Mouse (Mus musculus): ENCODE results near the gene Zfp853. TPM values are rescaled to one million over a fixed set of nuclear protein-coding genes. Genes with fewer than 3 reads are reported as not detected.

Gene Zfp853
- total and polyA plus RNA-seq, 3 experiments = 0.21 TPM; not detected in 2

DNA sequence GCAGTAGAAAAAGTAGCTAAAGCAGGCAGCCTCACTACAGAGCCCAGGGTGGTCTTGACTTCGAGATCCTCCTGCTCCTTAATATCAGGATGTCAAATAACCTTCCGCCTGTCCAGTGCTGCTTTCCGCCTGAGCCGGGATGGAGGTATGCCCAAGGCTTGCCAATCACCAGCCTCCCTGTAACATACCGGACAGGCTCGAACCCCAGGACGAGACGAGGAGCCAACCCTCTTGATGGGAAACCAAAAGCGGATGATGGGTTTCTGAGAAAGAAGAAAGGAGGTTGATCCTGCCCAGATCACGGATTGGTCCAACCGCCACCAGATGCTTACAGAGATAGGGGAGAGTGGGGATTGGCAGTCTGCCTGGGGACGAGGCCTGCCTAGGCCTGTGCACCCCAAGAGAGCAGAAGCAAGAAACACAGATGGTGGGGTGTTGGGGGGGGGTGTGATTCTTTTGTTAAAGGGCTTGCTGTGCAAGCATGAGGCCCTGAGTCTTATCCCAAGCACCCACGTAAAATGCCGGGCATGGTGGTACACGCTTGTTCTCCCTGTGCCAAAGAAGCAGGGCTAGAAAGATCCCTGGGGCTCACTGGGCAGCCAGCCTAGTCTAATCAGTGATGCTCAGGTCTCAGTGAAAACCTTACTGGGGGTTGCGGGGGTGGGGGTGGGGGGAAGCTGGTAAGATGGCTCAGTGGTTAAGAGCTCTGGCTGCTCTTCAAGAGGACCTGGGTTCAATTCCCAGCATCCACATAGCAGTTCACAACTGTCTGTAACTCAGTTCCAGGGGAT, 20.7 kb downstream of the Zfp853 start:
- Histone ChIP-seq H3K4me3 (replicated peaks in 1 of 3; ENCODE audit: low read depth in 2 of 3, low read length in 2 of 3, poor library complexity in 1 of 3) (no peak overlapping the region), H3K9ac (ENCODE audit: insufficient read depth, low read depth) (no peak overlapping the region), H3K9me3 (replicated peaks; ENCODE audit: low read length) (no peaks in the 10 kb centered on the region), H3K4me2 (ENCODE audit: insufficient read depth, low read depth, poor library complexity, severe bottlenecking) (no peak overlapping the region), H3K27me3 (replicated peaks) (no peaks in the 10 kb centered on the region), H3K27ac (ENCODE audit: insufficient read depth, low read depth) (no peak overlapping the region), H3K79me2 (replicated peaks; ENCODE audit: control insufficient read depth, extremely low read depth, insufficient read depth, poor library complexity, severe bottlenecking) (no peaks in the 10 kb centered on the region), H3K4me1 (ENCODE audit: control insufficient read depth in 1 of 2, insufficient read depth in 2 of 2) (peaks cover 16 to 21% of the 10 kb centered on the region in 2 experiments), H3K36me3 (replicated peaks in 1 of 2; ENCODE audit: control insufficient read depth in 1 of 2, insufficient read depth in 1 of 2, low read length in 1 of 2) (peaks cover 0 to 12% of the 10 kb centered on the region in 2 experiments)
- TF ChIP-seq IRF4 (IDR thresholded peaks at IDR 0.05; ENCODE audit: low read depth, low read length) = no peak
- TF ChIP-seq ZC3H11A (IDR thresholded peaks at IDR 0.05; ENCODE audit: low read depth, low read length) = no peak
- no peak for TF ChIP-seq TBP (conservative IDR thresholded peaks at IDR 0.05; ENCODE audit: low read depth, low read length)
- TF ChIP-seq HCFC1 (IDR thresholded peaks at IDR 0.05; ENCODE audit: low read depth, low read length) = no peak
- TF ChIP-seq USF1 (IDR thresholded peaks at IDR 0.05; ENCODE audit: low read depth, low read length) = no peak
- no peak for TF ChIP-seq CHD1 (IDR thresholded peaks at IDR 0.05; ENCODE audit: low read depth, low read length)
- no peak for TF ChIP-seq E2F4 (IDR thresholded peaks at IDR 0.05; ENCODE audit: insufficient replicate concordance, low read depth, low read length)
- no peak for TF ChIP-seq POLR2A (IDR thresholded peaks at IDR 0.05; ENCODE audit: low read depth, low read length)
- TF ChIP-seq SIN3A (IDR thresholded peaks at IDR 0.05; ENCODE audit: low read length) = no peak
- TF ChIP-seq PAX5 (IDR thresholded peaks at IDR 0.05; ENCODE audit: low read length) = no peak
- TF ChIP-seq TCF12 (IDR thresholded peaks at IDR 0.05; ENCODE audit: low read depth, low read length) = no peak
- TF ChIP-seq EP300 (IDR thresholded peaks at IDR 0.05; ENCODE audit: low read length) = no peak
- TF ChIP-seq MAFK (IDR thresholded peaks at IDR 0.05; ENCODE audit: insufficient replicate concordance, low read length) = no peak
- TF ChIP-seq MAZ (IDR thresholded peaks at IDR 0.05; ENCODE audit: low read depth, low read length) = no peak
- TF ChIP-seq MEF2A (IDR thresholded peaks at IDR 0.05; ENCODE audit: borderline replicate concordance, low read depth, low read length) = no peak
- TF ChIP-seq ZMIZ1 (IDR thresholded peaks at IDR 0.05; ENCODE audit: low read depth, low read length) = no peak
- no peak for TF ChIP-seq USF2 (conservative IDR thresholded peaks at IDR 0.05; ENCODE audit: low read depth, low read length)
- TF ChIP-seq POLR2AphosphoS2 (IDR thresholded peaks at IDR 0.05; ENCODE audit: low read depth, low read length) = no peak
- dilution Hi-C loops (cut with MboI; ENCODE audit: extremely low pct_ligation_motif_present, extremely low pct_unique_long_range_greater_than_20kb, low sequenced_read_pairs) = no loop called here
- DNase-seq (ENCODE audit: extremely low read depth) = no peak
- in situ Hi-C loops (cut with MboI; ENCODE audit: low pct_ligation_motif_present, low pct_unique_long_range_greater_than_20kb, low sequenced_read_pairs) = no loop called here

DNA sequence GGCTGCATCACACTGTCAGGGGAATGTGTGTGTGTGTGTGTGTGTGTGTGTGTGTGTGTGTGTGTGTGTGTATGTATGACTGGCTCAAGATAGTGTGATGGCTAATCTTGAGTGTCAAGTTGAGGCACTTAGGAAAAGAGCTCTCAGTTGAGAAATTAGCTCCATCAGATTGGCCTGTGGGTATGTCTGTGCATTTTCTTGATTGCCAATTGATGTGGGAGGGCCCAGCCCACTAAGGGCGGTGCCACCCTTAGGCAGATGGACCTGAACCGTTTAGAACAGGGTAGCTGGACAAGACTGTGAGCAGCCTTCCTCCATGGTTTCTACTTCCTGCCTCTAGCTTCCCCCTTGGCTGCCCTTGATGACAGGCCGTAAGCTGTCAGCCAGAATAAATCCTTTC, 21.3 kb downstream of the Zfp853 start:
- H3K27ac ChIP-seq (ENCODE audit: insufficient read depth, low read depth) = no peak overlapping the region
- no peak for DNase-seq (ENCODE audit: extremely low read depth)
- H3K79me2 ChIP-seq (replicated peaks; ENCODE audit: control insufficient read depth, extremely low read depth, insufficient read depth, poor library complexity, severe bottlenecking) = no peaks in the 10 kb centered on the region
- H3K36me3 ChIP-seq (replicated peaks in 1 of 2; ENCODE audit: control insufficient read depth in 1 of 2, insufficient read depth in 1 of 2, low read length in 1 of 2) = peaks cover 0 to 12% of the 10 kb centered on the region in 2 experiments
- peaks cover 16 to 21% of the 10 kb centered on the region in 2 experiments for H3K4me1 ChIP-seq (ENCODE audit: control insufficient read depth in 1 of 2, insufficient read depth in 2 of 2)
- in situ Hi-C loops (cut with MboI; ENCODE audit: low pct_ligation_motif_present, low pct_unique_long_range_greater_than_20kb, low sequenced_read_pairs) (no loop called here), dilution Hi-C loops (cut with MboI; ENCODE audit: extremely low pct_ligation_motif_present, extremely low pct_unique_long_range_greater_than_20kb, low sequenced_read_pairs) (no loop called here)
- no peaks in the 10 kb centered on the region for H3K9me3 ChIP-seq (replicated peaks; ENCODE audit: low read length)
- no peak overlapping the region for H3K4me2 ChIP-seq (ENCODE audit: insufficient read depth, low read depth, poor library complexity, severe bottlenecking)
- TF ChIP-seq TCF12 (IDR thresholded peaks at IDR 0.05; ENCODE audit: low read depth, low read length) = no peak
- TF ChIP-seq CTCF (conservative IDR thresholded peaks at IDR 0.05 in 1 of 2, IDR thresholded peaks at IDR 0.05 in 1 of 2; ENCODE audit: low read depth in 2 of 2, low read length in 2 of 2) = no peak
- no peak for TF ChIP-seq MYC (IDR thresholded peaks at IDR 0.05; ENCODE audit: low read depth, low read length)
- no peak for TF ChIP-seq NELFE (IDR thresholded peaks at IDR 0.05; ENCODE audit: low read depth, low read length)
- TF ChIP-seq MEF2A (IDR thresholded peaks at IDR 0.05; ENCODE audit: borderline replicate concordance, low read depth, low read length) = no peak
- no peak for TF ChIP-seq ZNF384 (IDR thresholded peaks at IDR 0.05; ENCODE audit: low read depth, low read length)
- no peak for TF ChIP-seq CHD1 (IDR thresholded peaks at IDR 0.05; ENCODE audit: low read depth, low read length)
- no peak for TF ChIP-seq PAX5 (IDR thresholded peaks at IDR 0.05; ENCODE audit: low read length)
- TF ChIP-seq NRF1 (IDR thresholded peaks at IDR 0.05; ENCODE audit: low read depth, low read length) = no peak
- TF ChIP-seq E2F4 (IDR thresholded peaks at IDR 0.05; ENCODE audit: insufficient replicate concordance, low read depth, low read length) = no peak
- no peak for TF ChIP-seq POLR2AphosphoS2 (IDR thresholded peaks at IDR 0.05; ENCODE audit: low read depth, low read length)
- no peak for TF ChIP-seq KAT2A (IDR thresholded peaks at IDR 0.05; ENCODE audit: insufficient replicate concordance, low read length)
- no peak for TF ChIP-seq SIN3A (IDR thresholded peaks at IDR 0.05; ENCODE audit: low read length)
- no peak for TF ChIP-seq RCOR1 (conservative IDR thresholded peaks at IDR 0.05; ENCODE audit: low read depth, low read length)
- no peaks in the 10 kb centered on the region for H3K27me3 ChIP-seq (replicated peaks)
- no peak overlapping the region for H3K9ac ChIP-seq (ENCODE audit: insufficient read depth, low read depth)
- H3K4me3 ChIP-seq (replicated peaks in 1 of 3; ENCODE audit: low read depth in 2 of 3, low read length in 2 of 3, poor library complexity in 1 of 3) = no peak overlapping the region

Measured in CH12.LX (cell line).